Mouse (Mus musculus): ENCODE measurements around the gene Slc41a2. TPM values are rescaled to one million over a fixed set of nuclear protein-coding genes. Genes with fewer than 3 reads are reported as not detected.

Slc41a2 gene
- polyA plus RNA-seq, 1 experiment = 11.7 TPM

- Histone ChIP-seq H3K4me1 (ENCODE audit: control insufficient read depth, insufficient read depth, low read length) (no peaks in the 10 kb centered on the region), H3K27me3 (ENCODE audit: control insufficient read depth, insufficient read depth, low read length) (no peaks in the 10 kb centered on the region), H3K4me3 (replicated peaks; ENCODE audit: insufficient read depth, low read depth, low read length) (no peak overlapping the region), H3K27ac (ENCODE audit: insufficient read depth, low read length) (no peak overlapping the region)
- no peak for DNase-seq
- WGBS = 52% methylated on average over 7 of the region's 7 CpGs
- TF ChIP-seq POLR2A (IDR thresholded peaks at IDR 0.05; ENCODE audit: borderline replicate concordance, insufficient read depth, low read length) (no peak), CTCF (IDR thresholded peaks at IDR 0.05; ENCODE audit: borderline replicate concordance, insufficient read depth, low read depth, low read length) (no peak)
Observed at GRCm38 (mm10) chr10:83347494-83347893, 9.8 kb upstream of the Slc41a2 start.

GRCm38 (mm10) chr10:83346359-83346736, 8.7 kb upstream of the Slc41a2 start:
- no peak for DNase-seq
- 87% methylated on average over 5 of the region's 5 CpGs for WGBS
- TF ChIP-seq CTCF (IDR thresholded peaks at IDR 0.05; ENCODE audit: borderline replicate concordance, insufficient read depth, low read depth, low read length) = no peak
- TF ChIP-seq POLR2A (IDR thresholded peaks at IDR 0.05; ENCODE audit: borderline replicate concordance, insufficient read depth, low read length) = no peak

GRCm38 (mm10) chr10:83345693-83346358, 8.1 kb upstream of the Slc41a2 start:
- DNase-seq = no peak
- no peak for TF ChIP-seq POLR2A (IDR thresholded peaks at IDR 0.05; ENCODE audit: borderline replicate concordance, insufficient read depth, low read length)
- no peak for TF ChIP-seq CTCF (IDR thresholded peaks at IDR 0.05; ENCODE audit: borderline replicate concordance, insufficient read depth, low read depth, low read length)
- Histone ChIP-seq H3K4me3 (replicated peaks; ENCODE audit: insufficient read depth, low read depth, low read length) (no peak overlapping the region), H3K27me3 (ENCODE audit: control insufficient read depth, insufficient read depth, low read length) (no peaks in the 10 kb centered on the region), H3K27ac (ENCODE audit: insufficient read depth, low read length) (no peak overlapping the region), H3K4me1 (ENCODE audit: control insufficient read depth, insufficient read depth, low read length) (no peaks in the 10 kb centered on the region)
- WGBS = 58% methylated on average over 7 of the region's 7 CpGs

More at GRCm38 (mm10) chr10:83346359-83346736, 8.7 kb upstream of the Slc41a2 start:
- H3K4me3 ChIP-seq (replicated peaks; ENCODE audit: insufficient read depth, low read depth, low read length) = no peak overlapping the region
- no peaks in the 10 kb centered on the region for H3K4me1 ChIP-seq (ENCODE audit: control insufficient read depth, insufficient read depth, low read length)
- H3K27me3 ChIP-seq (ENCODE audit: control insufficient read depth, insufficient read depth, low read length) = no peaks in the 10 kb centered on the region
- H3K27ac ChIP-seq (ENCODE audit: insufficient read depth, low read length) = no peak overlapping the region

- Histone ChIP-seq H3K27me3 (ENCODE audit: control insufficient read depth, insufficient read depth, low read length) (no peaks in the 10 kb centered on the region), H3K4me3 (replicated peaks; ENCODE audit: insufficient read depth, low read depth, low read length) (no peak overlapping the region), H3K27ac (ENCODE audit: insufficient read depth, low read length) (no peak overlapping the region), H3K4me1 (ENCODE audit: control insufficient read depth, insufficient read depth, low read length) (no peaks in the 10 kb centered on the region)
- 54% methylated on average over 2 of the region's 2 CpGs for WGBS
- DNase-seq = no peak
- no peak for TF ChIP-seq POLR2A (IDR thresholded peaks at IDR 0.05; ENCODE audit: borderline replicate concordance, insufficient read depth, low read length)
- no peak for TF ChIP-seq CTCF (IDR thresholded peaks at IDR 0.05; ENCODE audit: borderline replicate concordance, insufficient read depth, low read depth, low read length)
Observed at GRCm38 (mm10) chr10:83343828-83344685, 6.4 kb upstream of the Slc41a2 start.

- WGBS = 24% methylated on average over 5 of the region's 5 CpGs
- Histone ChIP-seq H3K4me1 (ENCODE audit: control insufficient read depth, insufficient read depth, low read length) (no peaks in the 10 kb centered on the region), H3K27ac (ENCODE audit: insufficient read depth, low read length) (no peak overlapping the region), H3K4me3 (replicated peaks; ENCODE audit: insufficient read depth, low read depth, low read length) (no peak overlapping the region), H3K27me3 (ENCODE audit: control insufficient read depth, insufficient read depth, low read length) (no peaks in the 10 kb centered on the region)
- peak; percentile 50 to 72 for DNase-seq
- no peak for TF ChIP-seq POLR2A (IDR thresholded peaks at IDR 0.05; ENCODE audit: borderline replicate concordance, insufficient read depth, low read length)
- TF ChIP-seq CTCF (IDR thresholded peaks at IDR 0.05; ENCODE audit: borderline replicate concordance, insufficient read depth, low read depth, low read length) = no peak
Observed at GRCm38 (mm10) chr10:83343171-83343570, 5.5 kb upstream of the Slc41a2 start.

GRCm38 (mm10) chr10:83341226-83341625, 3.5 kb upstream of the Slc41a2 start:
- Histone ChIP-seq H3K27me3 (ENCODE audit: control insufficient read depth, insufficient read depth, low read length) (no peaks in the 10 kb centered on the region), H3K4me1 (ENCODE audit: control insufficient read depth, insufficient read depth, low read length) (no peaks in the 10 kb centered on the region), H3K27ac (ENCODE audit: insufficient read depth, low read length) (no peak overlapping the region), H3K4me3 (replicated peaks; ENCODE audit: insufficient read depth, low read depth, low read length) (no peak overlapping the region)
- DNase-seq = no peak
- 53% methylated on average over 2 of the region's 2 CpGs for WGBS
- TF ChIP-seq POLR2A (IDR thresholded peaks at IDR 0.05; ENCODE audit: borderline replicate concordance, insufficient read depth, low read length) (no peak), CTCF (IDR thresholded peaks at IDR 0.05; ENCODE audit: borderline replicate concordance, insufficient read depth, low read depth, low read length) (no peak)

- Histone ChIP-seq H3K4me1 (ENCODE audit: control insufficient read depth, insufficient read depth, low read length) (0 out of 2 replicates have a peak, but pooled peaks cover 4% of the 10 kb centered on the region), H3K27ac (ENCODE audit: insufficient read depth, low read length) (peak overlapping the region; percentile 79), H3K4me3 (replicated peaks; ENCODE audit: insufficient read depth, low read depth, low read length) (peak overlapping the region; percentile 68), H3K27me3 (ENCODE audit: control insufficient read depth, insufficient read depth, low read length) (no peaks in the 10 kb centered on the region)
- 42% methylated on average over 9 of the region's 9 CpGs for WGBS
- no peak for TF ChIP-seq CTCF (IDR thresholded peaks at IDR 0.05; ENCODE audit: borderline replicate concordance, insufficient read depth, low read depth, low read length)
- TF ChIP-seq POLR2A (IDR thresholded peaks at IDR 0.05; ENCODE audit: borderline replicate concordance, insufficient read depth, low read length) = no peak
- DNase-seq = no peak
Observed at GRCm38 (mm10) chr10:83337971-83338598, 403 bp upstream of the Slc41a2 start.

Measured in cerebellum, adult 2 months (tissue).